Mouse (Mus musculus): ENCODE measurements around the gene Olfr198.
"Not testable (repeated sequence)": the region's sequence is repeated elsewhere in the genome, so short reads cannot be mapped to it uniquely, and the experiment has no call there.

The Olfr198 gene

GRCm38 (mm10) chr16:59203433-59203832 lies at the start of gene Olfr198:
Gene Olfr198 (minus strand): TSS chr16:59203533.
- not testable (repeated sequence) for DNase-seq

GRCm38 (mm10) chr16:59249684-59250083 lies 46.4 kb upstream of the Olfr198 start:
- DNase-seq: no peak

- DNase-seq: not testable (repeated sequence)
Observed at GRCm38 (mm10) chr16:59219667-59220066, 16.3 kb upstream of the Olfr198 start, which contains the start of gene Olfr199. Gene Olfr199 (minus strand): TSS chr16:59219767.

- not testable (repeated sequence) for DNase-seq
Observed at GRCm38 (mm10) chr16:59217861-59218260, 14.5 kb upstream of the Olfr198 start.

GRCm38 (mm10) chr16:59170354-59170753 lies 33.0 kb downstream of the Olfr198 start, which contains the start of gene Olfr196:
Gene Olfr196 (minus strand): TSS chr16:59170454.
- DNase-seq: no peak

GRCm38 (mm10) chr16:59151996-59152395 lies 51.3 kb downstream of the Olfr198 start:
- no peak for DNase-seq
